Mouse (Mus musculus): ENCODE data around the gene Afm. TPM values are rescaled to one million over a fixed set of nuclear protein-coding genes. Genes with fewer than 3 reads are reported as not detected.

The Afm gene
- 0.67 and 0.70 TPM in 2 replicates for polyA plus RNA-seq (2011; ENCODE audit: insufficient read depth, insufficient read length, low read depth, missing spikeins)

- no peak within 1 kb of the TSS for H3K27ac ChIP-seq (ENCODE audit: insufficient read depth, low read length)
- H3K36me3 ChIP-seq (ENCODE audit: control insufficient read depth, insufficient read depth, low read length, poor library complexity, severe bottlenecking): no peaks in the 10 kb centered on the region
- H3K27me3 ChIP-seq (ENCODE audit: control insufficient read depth, insufficient read depth, low read length, poor library complexity, severe bottlenecking): no peaks in the 10 kb centered on the region
- H3K4me1 ChIP-seq (ENCODE audit: control insufficient read depth, insufficient read depth, low read length): no peaks in the 10 kb centered on the region
- TF ChIP-seq POLR2A (IDR thresholded peaks at IDR 0.05; ENCODE audit: insufficient read depth, low read length) (no peak), EP300 (IDR thresholded peaks at IDR 0.05; ENCODE audit: insufficient read depth, low read depth, low read length) (no peak), CTCF (IDR thresholded peaks at IDR 0.05; ENCODE audit: low read depth, low read length) (no peak)
- H3K9ac ChIP-seq (ENCODE audit: low read depth, poor library complexity, severe bottlenecking): no peak within 1 kb of the TSS
- no peaks in the 10 kb centered on the region for H3K9me3 ChIP-seq (replicated peaks; ENCODE audit: control insufficient read depth, insufficient read depth, low read length, poor library complexity, severe bottlenecking)
- no peak within 1 kb of the TSS for H3K4me3 ChIP-seq (ENCODE audit: low read depth, low read length)
Observed at GRCm38 (mm10) chr5:90518356-90519100, at the start of gene Afm. Afm (plus strand) TSS chr5:90518932.

DNA sequence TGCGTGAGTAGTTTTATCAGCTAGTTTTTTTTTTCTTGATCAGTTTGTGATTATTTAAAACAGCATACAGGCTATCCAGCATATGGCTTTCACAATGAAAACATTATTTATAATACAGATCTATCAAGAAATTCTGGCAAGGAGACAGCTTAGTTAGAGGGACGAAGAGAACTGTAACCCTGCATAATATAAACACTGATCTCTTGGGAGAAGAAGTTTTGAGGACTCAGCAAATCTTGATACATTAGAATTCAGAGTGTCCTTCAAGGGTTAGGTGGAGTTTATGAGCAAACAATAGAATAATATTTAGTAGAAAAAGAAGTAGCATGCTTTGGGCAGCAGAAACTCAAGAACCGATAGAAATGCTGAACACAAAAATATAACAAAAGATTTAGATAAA lies 47.9 kb upstream of the Afm start:
- TF ChIP-seq POLR2A (IDR thresholded peaks at IDR 0.05; ENCODE audit: insufficient read depth, low read length) (no peak), CTCF (IDR thresholded peaks at IDR 0.05; ENCODE audit: low read depth, low read length) (no peak), EP300 (IDR thresholded peaks at IDR 0.05; ENCODE audit: insufficient read depth, low read depth, low read length) (no peak)
- Histone ChIP-seq H3K9ac (ENCODE audit: low read depth, poor library complexity, severe bottlenecking) (no peak overlapping the region), H3K27me3 (ENCODE audit: control insufficient read depth, insufficient read depth, low read length, poor library complexity, severe bottlenecking) (no peaks in the 10 kb centered on the region), H3K4me1 (ENCODE audit: control insufficient read depth, insufficient read depth, low read length) (no peaks in the 10 kb centered on the region), H3K4me3 (ENCODE audit: low read depth, low read length) (no peak overlapping the region), H3K27ac (ENCODE audit: insufficient read depth, low read length) (no peak overlapping the region), H3K36me3 (ENCODE audit: control insufficient read depth, insufficient read depth, low read length, poor library complexity, severe bottlenecking) (no peaks in the 10 kb centered on the region), H3K9me3 (replicated peaks; ENCODE audit: control insufficient read depth, insufficient read depth, low read length, poor library complexity, severe bottlenecking) (no peaks in the 10 kb centered on the region)

DNA sequence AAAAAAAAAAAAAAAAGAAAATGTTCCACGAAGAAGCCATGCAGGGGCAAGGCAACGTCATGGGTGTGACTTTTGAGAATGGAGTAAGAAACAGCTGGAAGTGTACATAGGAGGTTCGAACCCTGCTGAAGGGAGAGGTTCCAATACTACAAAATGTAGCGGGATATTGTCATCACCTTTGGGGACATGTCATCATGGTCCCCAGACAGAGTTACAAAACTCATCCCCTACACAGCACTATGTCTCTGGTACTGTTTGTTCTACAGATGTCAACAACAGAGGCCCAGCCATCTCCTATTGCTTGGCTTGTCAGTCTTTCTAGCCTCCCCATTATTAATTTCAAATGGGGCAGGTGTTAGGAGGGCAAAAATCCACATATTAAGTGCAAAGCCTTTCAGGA lies 44.8 kb upstream of the Afm start:
- Histone ChIP-seq H3K36me3 (ENCODE audit: control insufficient read depth, insufficient read depth, low read length, poor library complexity, severe bottlenecking) (no peaks in the 10 kb centered on the region), H3K27ac (ENCODE audit: insufficient read depth, low read length) (no peak overlapping the region)

GRCm38 (mm10) chr5:90474369-90474768 lies 44.4 kb upstream of the Afm start:
- Histone ChIP-seq H3K9me3 (replicated peaks; ENCODE audit: control insufficient read depth, insufficient read depth, low read length, poor library complexity, severe bottlenecking) (no peaks in the 10 kb centered on the region), H3K27me3 (ENCODE audit: control insufficient read depth, insufficient read depth, low read length, poor library complexity, severe bottlenecking) (no peaks in the 10 kb centered on the region), H3K4me3 (ENCODE audit: low read depth, low read length) (no peak overlapping the region), H3K27ac (ENCODE audit: insufficient read depth, low read length) (no peak overlapping the region), H3K9ac (ENCODE audit: low read depth, poor library complexity, severe bottlenecking) (no peak overlapping the region), H3K4me1 (ENCODE audit: control insufficient read depth, insufficient read depth, low read length) (no peaks in the 10 kb centered on the region), H3K36me3 (ENCODE audit: control insufficient read depth, insufficient read depth, low read length, poor library complexity, severe bottlenecking) (no peaks in the 10 kb centered on the region)
- TF ChIP-seq POLR2A (IDR thresholded peaks at IDR 0.05; ENCODE audit: insufficient read depth, low read length) (no peak), CTCF (IDR thresholded peaks at IDR 0.05; ENCODE audit: low read depth, low read length) (no peak), EP300 (IDR thresholded peaks at IDR 0.05; ENCODE audit: insufficient read depth, low read depth, low read length) (no peak)

More for the DNA sequence above, 44.8 kb upstream of the Afm start:
- Histone ChIP-seq H3K9ac (ENCODE audit: low read depth, poor library complexity, severe bottlenecking) (no peak overlapping the region), H3K4me1 (ENCODE audit: control insufficient read depth, insufficient read depth, low read length) (no peaks in the 10 kb centered on the region), H3K27me3 (ENCODE audit: control insufficient read depth, insufficient read depth, low read length, poor library complexity, severe bottlenecking) (no peaks in the 10 kb centered on the region), H3K9me3 (replicated peaks; ENCODE audit: control insufficient read depth, insufficient read depth, low read length, poor library complexity, severe bottlenecking) (no peaks in the 10 kb centered on the region), H3K4me3 (ENCODE audit: low read depth, low read length) (no peak overlapping the region)
- no peak for TF ChIP-seq CTCF (IDR thresholded peaks at IDR 0.05; ENCODE audit: low read depth, low read length)
- TF ChIP-seq POLR2A (IDR thresholded peaks at IDR 0.05; ENCODE audit: insufficient read depth, low read length): no peak
- no peak for TF ChIP-seq EP300 (IDR thresholded peaks at IDR 0.05; ENCODE audit: insufficient read depth, low read depth, low read length)

DNA sequence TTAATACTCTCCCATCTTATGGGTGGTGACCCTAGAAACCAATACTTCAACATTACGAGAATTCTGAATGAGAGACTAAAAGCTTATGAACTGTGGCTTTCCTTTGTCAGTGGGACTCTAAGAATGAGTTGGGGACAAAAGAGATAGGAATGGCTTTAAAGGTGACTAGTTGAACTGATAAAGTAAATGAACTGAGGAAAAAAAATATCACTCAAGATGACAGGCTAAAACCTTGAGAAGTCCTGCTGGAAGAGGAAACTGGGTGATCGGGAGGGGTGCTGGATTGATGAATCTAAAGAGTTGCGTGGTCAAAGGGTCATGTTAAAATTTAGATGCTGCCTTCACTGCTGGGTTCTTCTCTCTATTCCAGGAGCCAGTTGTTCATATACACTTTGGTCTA lies 42.0 kb upstream of the Afm start:
- TF ChIP-seq CTCF (IDR thresholded peaks at IDR 0.05; ENCODE audit: low read depth, low read length) (no peak), EP300 (IDR thresholded peaks at IDR 0.05; ENCODE audit: insufficient read depth, low read depth, low read length) (no peak), POLR2A (IDR thresholded peaks at IDR 0.05; ENCODE audit: insufficient read depth, low read length) (no peak)
- Histone ChIP-seq H3K4me1 (ENCODE audit: control insufficient read depth, insufficient read depth, low read length) (no peaks in the 10 kb centered on the region), H3K9ac (ENCODE audit: low read depth, poor library complexity, severe bottlenecking) (no peak overlapping the region), H3K36me3 (ENCODE audit: control insufficient read depth, insufficient read depth, low read length, poor library complexity, severe bottlenecking) (no peaks in the 10 kb centered on the region), H3K27ac (ENCODE audit: insufficient read depth, low read length) (no peak overlapping the region), H3K27me3 (ENCODE audit: control insufficient read depth, insufficient read depth, low read length, poor library complexity, severe bottlenecking) (no peaks in the 10 kb centered on the region), H3K9me3 (replicated peaks; ENCODE audit: control insufficient read depth, insufficient read depth, low read length, poor library complexity, severe bottlenecking) (no peaks in the 10 kb centered on the region), H3K4me3 (ENCODE audit: low read depth, low read length) (no peak overlapping the region)
